Mouse (Mus musculus) spleen, adult 12 weeks (tissue): ENCODE data around the gene Atg7.

Experiments used
- DNase-seq: peaks from one replicate; pipeline ENCODE4 v3.0.0; 2022; ENCODE audit warnings: low spot score

The Atg7 gene

GRCm38 (mm10) chr6:114787606-114788005 lies 144.7 kb downstream of the Atg7 start:
- no peak for DNase-seq

- no peak for DNase-seq
Observed at GRCm38 (mm10) chr6:114788663-114789062, 145.8 kb downstream of the Atg7 start.

GRCm38 (mm10) chr6:114790084-114790483 lies 147.2 kb downstream of the Atg7 start:
- DNase-seq = no peak

- no peak for DNase-seq
Observed at GRCm38 (mm10) chr6:114790902-114791301, 148.0 kb downstream of the Atg7 start.

- no peak for DNase-seq
Observed at GRCm38 (mm10) chr6:114791846-114792245, 148.9 kb downstream of the Atg7 start.

- DNase-seq = no peak
Observed at GRCm38 (mm10) chr6:114794706-114795105, 151.8 kb downstream of the Atg7 start.

- DNase-seq = no peak
Observed at GRCm38 (mm10) chr6:114795706-114796325, 152.9 kb downstream of the Atg7 start.

- DNase-seq = no peak
Observed at GRCm38 (mm10) chr6:114797901-114798300, 155.0 kb downstream of the Atg7 start.

- no peak for DNase-seq
Observed at GRCm38 (mm10) chr6:114798715-114799114, 155.8 kb downstream of the Atg7 start.

GRCm38 (mm10) chr6:114800291-114800965 lies 157.5 kb downstream of the Atg7 start:
- DNase-seq = no peak

- no peak for DNase-seq
Observed at GRCm38 (mm10) chr6:114803915-114804535, 161.1 kb downstream of the Atg7 start.

GRCm38 (mm10) chr6:114804866-114805265 lies 162.0 kb downstream of the Atg7 start:
- no peak for DNase-seq

- DNase-seq = no peak
Observed at GRCm38 (mm10) chr6:114805927-114806326, 163.0 kb downstream of the Atg7 start.

GRCm38 (mm10) chr6:114807474-114807873 lies 164.6 kb downstream of the Atg7 start:
- no peak for DNase-seq

GRCm38 (mm10) chr6:114808654-114809430 lies 165.9 kb downstream of the Atg7 start:
- no peak for DNase-seq

GRCm38 (mm10) chr6:114809431-114809811 lies 166.5 kb downstream of the Atg7 start:
- DNase-seq = no peak

GRCm38 (mm10) chr6:114812322-114812721 lies 169.4 kb downstream of the Atg7 start:
- no peak for DNase-seq

- no peak for DNase-seq
Observed at GRCm38 (mm10) chr6:114812779-114813178, 169.9 kb downstream of the Atg7 start.

GRCm38 (mm10) chr6:114814199-114814881 lies 171.4 kb downstream of the Atg7 start:
- DNase-seq = no peak

GRCm38 (mm10) chr6:114814882-114815650 lies 172.2 kb downstream of the Atg7 start:
- no peak for DNase-seq

- no peak for DNase-seq
Observed at GRCm38 (mm10) chr6:114817948-114818347, 175.1 kb downstream of the Atg7 start.
